Mouse (Mus musculus): ENCODE results near the gene Gm20696. TPM values are rescaled to one million over a fixed set of nuclear protein-coding genes. Genes with fewer than 3 reads are reported as not detected.
A peak's percentile ranks its signal among the peaks of the same experiment; 100 is the strongest.

Gene Gm20696
- 3.2 and 3.4 TPM in 2 replicates for polyA plus RNA-seq (2015; fragmentation: Nextera tagmentation; extraction: Ambion mirVana)

DNA sequence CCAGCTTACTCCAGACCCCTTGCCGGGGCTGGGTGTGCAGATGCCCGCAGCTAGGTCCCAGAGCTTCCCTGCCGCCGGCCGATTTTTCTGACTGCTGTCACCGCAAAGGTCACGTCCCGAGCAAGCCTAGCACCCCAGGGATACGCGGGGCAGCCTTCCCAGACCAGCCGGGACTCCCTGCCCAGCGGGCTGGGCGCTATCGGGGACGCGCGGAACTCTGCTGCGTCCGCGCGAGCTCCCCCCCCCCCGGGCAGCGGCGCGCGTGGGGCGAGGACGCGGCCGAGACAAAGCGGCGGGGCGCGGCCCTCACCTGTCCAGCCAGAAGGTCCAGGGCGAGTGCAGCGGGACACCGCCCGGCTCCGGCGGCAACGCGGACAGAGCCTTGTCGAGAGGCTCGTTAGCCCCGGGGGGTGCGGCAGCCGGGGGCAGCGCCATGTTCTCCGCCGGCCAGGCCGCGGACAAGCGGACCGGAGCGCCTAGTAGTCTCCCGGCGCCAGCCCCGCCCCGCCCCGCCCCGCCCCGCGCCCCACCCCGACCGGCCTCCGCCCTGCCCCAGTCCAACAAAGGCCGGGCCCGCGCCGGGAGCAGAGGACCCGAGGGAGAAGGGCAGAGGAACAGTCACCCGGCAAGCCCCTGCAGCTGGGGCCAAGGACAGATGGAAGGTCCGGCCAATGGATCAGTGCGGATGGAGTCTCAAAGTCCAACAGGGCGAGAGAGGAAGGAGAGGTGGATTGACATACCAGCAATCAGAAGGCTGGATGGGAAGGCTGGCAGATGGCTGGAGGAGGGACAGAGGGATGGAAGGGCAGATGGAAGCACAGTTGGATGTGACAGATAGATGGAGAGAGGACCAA is at the start of gene Gm20696, which contains the start of gene Eif4e3:
TSS of gene Gm20696 (minus strand) at position 480 of the 854 bp plus-strand sequence.
TSS of gene Eif4e3 (minus strand) at position 454 of the 854 bp plus-strand sequence.
- Histone ChIP-seq H3K36me3 (no peaks in the 10 kb centered on the region), H3K27ac (peak within 1 kb of the TSS; percentile 41; the same call in 1 of the 2 replicates), H3K9ac (peak within 1 kb of the TSS; percentile 91), H3K4me1 (peaks cover 28% of the 10 kb centered on the region), H3K9me3 (no peaks in the 10 kb centered on the region), H3K4me3 (peak within 1 kb of the TSS; percentile 81), H3K4me2 (peak within 1 kb of the TSS; percentile 92), H3K27me3 (no peaks in the 10 kb centered on the region)
- WGBS = 1% methylated on average over 68 of the region's 75 CpGs
- ATAC-seq (ENCODE audit: insufficient number of reproducible peaks, insufficient read depth, low FRiP score, low TSS enrichment, low read depth) = peak; percentile 64

DNA sequence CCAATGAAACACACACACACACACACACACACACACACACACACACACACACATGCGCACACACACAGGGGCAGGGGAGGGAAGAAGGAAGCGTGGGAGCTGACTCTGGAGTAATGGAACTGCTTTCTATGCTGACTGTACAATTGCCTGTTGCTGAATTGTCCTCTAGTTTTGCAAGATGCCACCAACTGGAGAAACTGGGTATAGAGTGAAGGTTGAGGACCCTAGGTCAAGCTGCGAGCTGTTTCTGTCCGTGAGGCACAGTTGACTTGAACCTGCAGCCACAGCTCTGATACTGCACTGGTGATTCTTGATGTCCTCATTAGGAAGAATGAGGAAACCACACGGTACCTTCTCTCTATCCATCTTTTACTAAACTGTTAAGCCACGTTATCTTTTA is 49.3 kb upstream of the Gm20696 start:
- Histone ChIP-seq H3K9ac (no peak overlapping the region), H3K4me1 (no peaks in the 10 kb centered on the region), H3K4me2 (no peak overlapping the region), H3K27ac (no peak overlapping the region), H3K9me3 (no peaks in the 10 kb centered on the region), H3K4me3 (no peak overlapping the region), H3K27me3 (peaks cover 6% of the 10 kb centered on the region), H3K36me3 (no peaks in the 10 kb centered on the region)
- ATAC-seq (ENCODE audit: insufficient number of reproducible peaks, insufficient read depth, low FRiP score, low TSS enrichment, low read depth) = no peak
- WGBS = 69% methylated on average over 6 of the region's 6 CpGs

DNA sequence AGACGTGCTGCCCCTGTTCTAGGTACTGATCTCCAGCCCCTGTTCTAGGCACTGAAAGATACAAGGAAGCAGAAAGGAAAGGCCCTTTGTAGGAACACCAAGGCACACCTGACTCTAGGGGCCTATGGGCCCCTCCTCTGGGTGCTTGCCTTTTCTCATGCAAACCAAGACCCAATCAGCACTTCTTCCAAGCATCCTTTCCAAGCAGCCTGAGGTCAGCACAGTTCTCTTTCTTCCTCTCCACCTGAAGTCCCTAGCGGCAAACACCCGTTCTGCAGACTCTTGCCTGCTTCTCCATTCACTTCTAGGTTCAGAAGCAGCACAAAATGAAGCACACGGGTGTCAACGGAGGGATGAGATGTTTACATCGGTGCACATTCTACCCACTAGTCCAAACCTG is 48.6 kb upstream of the Gm20696 start:
- peaks cover 6% of the 10 kb centered on the region for H3K27me3 ChIP-seq
- no peaks in the 10 kb centered on the region for H3K36me3 ChIP-seq
- no peak overlapping the region for H3K4me2 ChIP-seq
- H3K27ac ChIP-seq = no peak overlapping the region
- no peaks in the 10 kb centered on the region for H3K9me3 ChIP-seq
- no peaks in the 10 kb centered on the region for H3K4me1 ChIP-seq
- H3K4me3 ChIP-seq = no peak overlapping the region
- 58% methylated on average over 6 of the region's 6 CpGs for WGBS
- H3K9ac ChIP-seq = no peak overlapping the region
- no peak for ATAC-seq (ENCODE audit: insufficient number of reproducible peaks, insufficient read depth, low FRiP score, low TSS enrichment, low read depth)

DNA sequence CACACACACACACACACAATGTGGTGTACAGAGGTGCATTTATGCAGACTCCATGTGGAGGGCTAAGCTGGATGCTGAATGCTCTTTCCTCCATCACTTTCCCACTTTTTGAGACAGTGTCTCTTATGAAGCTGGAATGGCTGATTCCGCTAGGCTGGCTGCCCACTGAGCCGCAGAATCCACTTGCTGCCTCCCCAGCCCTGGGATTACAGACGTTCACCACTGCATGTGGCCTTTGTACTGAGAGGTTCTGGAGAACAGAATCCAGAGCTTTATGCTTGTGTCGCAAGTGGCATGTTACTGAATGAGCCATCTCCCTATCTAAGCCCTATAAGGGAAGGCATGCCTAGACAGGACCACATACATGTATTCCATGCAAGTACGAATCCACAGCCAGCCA is 46.7 kb upstream of the Gm20696 start:
- Histone ChIP-seq H3K27ac (no peak overlapping the region), H3K4me1 (no peaks in the 10 kb centered on the region), H3K4me3 (no peak overlapping the region), H3K9me3 (no peaks in the 10 kb centered on the region), H3K9ac (no peak overlapping the region), H3K36me3 (no peaks in the 10 kb centered on the region), H3K27me3 (peaks cover 6% of the 10 kb centered on the region), H3K4me2 (no peak overlapping the region)
- ATAC-seq (ENCODE audit: insufficient number of reproducible peaks, insufficient read depth, low FRiP score, low TSS enrichment, low read depth) = no peak
- WGBS = 75% methylated on average over 5 of the region's 5 CpGs

DNA sequence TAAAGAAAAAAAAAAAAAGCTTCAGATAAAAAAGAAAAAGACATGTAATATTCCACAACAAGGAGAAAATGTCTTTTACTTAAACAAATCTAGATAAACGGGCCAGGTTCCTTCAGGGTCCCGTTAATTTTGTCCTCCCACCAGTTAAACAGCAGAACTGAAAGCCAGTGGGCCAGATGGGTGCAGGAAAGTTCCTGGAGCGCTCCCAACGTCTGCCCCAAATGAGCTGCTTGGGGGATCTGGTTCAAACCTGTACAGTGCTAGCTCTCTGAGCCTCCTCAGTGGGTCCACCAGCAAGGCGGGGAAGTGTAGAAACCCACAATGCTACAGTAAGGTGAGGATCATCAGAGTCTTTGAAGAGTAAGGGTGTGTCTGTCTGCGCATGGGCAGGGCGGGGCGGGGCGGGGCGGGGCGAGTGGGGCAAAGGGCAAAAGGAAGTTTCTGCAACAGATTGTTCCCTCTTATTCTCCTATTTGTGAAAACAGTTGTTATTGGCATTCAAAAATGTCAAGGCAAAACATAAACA is 45.0 kb upstream of the Gm20696 start:
- H3K36me3 ChIP-seq = no peaks in the 10 kb centered on the region
- H3K4me3 ChIP-seq = no peak overlapping the region
- H3K9ac ChIP-seq = no peak overlapping the region
- no peaks in the 10 kb centered on the region for H3K9me3 ChIP-seq
- no peak overlapping the region for H3K4me2 ChIP-seq
- no peaks in the 10 kb centered on the region for H3K4me1 ChIP-seq
- H3K27me3 ChIP-seq = peaks cover 6% of the 10 kb centered on the region
- no peak for ATAC-seq (ENCODE audit: insufficient number of reproducible peaks, insufficient read depth, low FRiP score, low TSS enrichment, low read depth)
- whole genome bisulfite sequencing = 69% methylated on average over 11 of the region's 11 CpGs
- no peak overlapping the region for H3K27ac ChIP-seq

DNA sequence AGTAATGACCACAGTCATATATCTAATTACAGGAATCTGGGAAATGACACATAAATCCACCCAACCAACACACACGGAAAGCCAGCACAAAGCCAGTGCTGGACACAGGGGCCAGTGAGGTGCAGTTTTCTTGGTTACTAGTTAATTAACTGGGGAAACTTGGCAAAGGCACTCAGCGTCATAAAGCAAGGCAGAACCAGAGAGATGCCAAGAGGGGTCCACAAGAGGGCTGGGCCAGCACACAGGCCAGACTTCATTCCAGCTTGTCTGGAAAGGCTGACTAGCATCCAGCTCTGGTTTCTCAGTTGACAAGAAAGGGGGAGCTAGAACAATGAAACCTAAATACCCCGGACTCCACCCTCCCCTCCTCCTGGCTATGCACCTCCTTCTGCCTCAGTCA is 33.9 kb upstream of the Gm20696 start:
- Histone ChIP-seq H3K36me3 (no peaks in the 10 kb centered on the region), H3K9me3 (no peaks in the 10 kb centered on the region), H3K27ac (peak overlapping the region; percentile 41), H3K4me2 (peak overlapping the region; percentile 18; the same call in 1 of the 2 replicates), H3K9ac (no peak overlapping the region), H3K4me1 (peaks cover 10% of the 10 kb centered on the region), H3K27me3 (peaks cover 23% of the 10 kb centered on the region), H3K4me3 (no peak overlapping the region)
- WGBS = 51% methylated on average over 3 of the region's 3 CpGs
- no peak for ATAC-seq (ENCODE audit: insufficient number of reproducible peaks, insufficient read depth, low FRiP score, low TSS enrichment, low read depth)

DNA sequence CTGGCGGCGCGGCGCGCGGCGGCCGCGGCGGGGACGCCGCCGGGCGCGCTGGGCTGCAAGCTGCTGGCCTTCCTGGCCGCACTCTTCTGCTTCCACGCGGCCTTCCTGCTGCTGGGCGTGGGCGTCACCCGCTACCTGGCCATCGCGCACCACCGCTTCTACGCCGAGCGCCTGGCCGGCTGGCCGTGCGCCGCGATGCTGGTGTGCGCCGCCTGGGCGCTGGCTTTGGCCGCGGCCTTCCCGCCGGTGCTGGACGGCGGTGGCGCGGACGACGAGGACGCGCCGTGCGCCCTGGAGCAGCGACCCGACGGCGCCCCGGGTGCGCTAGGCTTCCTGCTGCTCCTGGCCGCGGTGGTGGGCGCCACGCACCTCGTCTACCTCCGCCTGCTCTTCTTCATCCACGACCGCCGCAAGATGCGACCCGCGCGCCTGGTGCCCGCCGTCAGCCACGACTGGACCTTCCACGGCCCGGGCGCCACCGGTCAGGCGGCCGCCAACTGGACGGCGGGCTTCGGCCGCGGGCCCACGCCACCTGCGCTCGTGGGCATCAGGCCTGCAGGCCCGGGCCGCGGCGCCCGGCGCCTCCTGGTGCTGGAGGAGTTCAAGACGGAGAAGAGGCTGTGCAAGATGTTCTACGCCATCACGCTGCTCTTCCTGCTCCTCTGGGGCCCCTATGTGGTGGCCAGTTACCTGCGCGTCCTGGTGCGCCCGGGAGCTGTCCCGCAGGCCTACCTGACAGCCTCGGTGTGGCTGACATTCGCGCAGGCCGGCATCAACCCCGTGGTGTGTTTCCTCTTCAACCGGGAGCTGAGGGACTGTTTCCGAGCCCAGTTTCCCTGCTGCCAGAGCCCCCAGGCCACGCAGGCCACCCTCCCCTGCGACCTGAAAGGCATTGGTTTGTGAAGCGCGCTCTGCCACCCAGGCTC is 26.6 kb upstream of the Gm20696 start:
- Histone ChIP-seq H3K36me3 (no peaks in the 10 kb centered on the region), H3K4me1 (peaks cover 23% of the 10 kb centered on the region), H3K9ac (peak overlapping the region; percentile 88), H3K27ac (peak overlapping the region; percentile 66; the same call in 1 of the 2 replicates), H3K9me3 (no peaks in the 10 kb centered on the region), H3K4me2 (peak overlapping the region; percentile 97), H3K27me3 (peaks cover 84% of the 10 kb centered on the region), H3K4me3 (peak overlapping the region; percentile 82)
- ATAC-seq (ENCODE audit: insufficient number of reproducible peaks, insufficient read depth, low FRiP score, low TSS enrichment, low read depth) = peak; percentile 52; the same call in 1 of the 2 replicates
- WGBS = 1% methylated on average over 100 of the region's 110 CpGs

DNA sequence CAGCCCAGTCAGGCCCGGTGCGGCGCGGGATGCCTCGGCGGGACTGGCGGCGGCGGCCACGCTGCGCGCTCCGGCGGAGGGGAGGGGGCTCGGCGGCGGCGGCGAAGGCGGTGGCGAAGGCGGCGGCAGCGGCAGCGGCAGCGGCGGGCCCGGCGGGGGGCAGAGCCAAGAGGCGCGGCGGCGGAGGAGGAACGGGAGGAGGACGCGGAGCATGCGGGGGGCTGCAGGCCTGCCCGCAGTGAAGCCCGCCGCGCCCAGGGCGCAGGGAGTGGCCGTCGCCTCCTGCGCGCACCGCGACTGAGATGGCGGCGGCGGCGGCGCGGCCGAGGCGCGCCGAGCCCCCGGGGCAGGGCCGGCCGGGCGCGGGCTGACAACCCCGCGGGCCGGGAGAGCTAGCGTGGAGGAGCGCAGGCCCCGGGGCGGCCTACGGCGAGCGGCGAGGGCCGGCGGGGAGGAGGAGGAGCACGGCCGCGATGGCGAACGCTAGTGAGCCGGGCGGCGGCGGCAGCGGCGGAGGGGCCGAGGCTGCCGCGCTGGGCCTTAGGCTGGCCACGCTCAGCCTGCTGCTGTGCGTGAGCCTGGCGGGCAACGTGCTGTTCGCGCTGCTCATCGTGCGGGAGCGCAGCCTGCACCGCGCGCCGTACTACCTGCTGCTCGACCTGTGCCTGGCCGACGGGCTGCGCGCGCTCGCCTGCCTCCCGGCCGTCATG is 25.8 kb upstream of the Gm20696 start, which contains the start of gene Gpr27:
TSS of gene Gpr27 (plus strand) at position 474 of the 710 bp plus-strand sequence.
- H3K27me3 ChIP-seq = peaks cover 77% of the 10 kb centered on the region
- under 1% methylated on average over 82 of the region's 112 CpGs for WGBS
- peak within 1 kb of the TSS; percentile 97 for H3K4me2 ChIP-seq

DNA sequence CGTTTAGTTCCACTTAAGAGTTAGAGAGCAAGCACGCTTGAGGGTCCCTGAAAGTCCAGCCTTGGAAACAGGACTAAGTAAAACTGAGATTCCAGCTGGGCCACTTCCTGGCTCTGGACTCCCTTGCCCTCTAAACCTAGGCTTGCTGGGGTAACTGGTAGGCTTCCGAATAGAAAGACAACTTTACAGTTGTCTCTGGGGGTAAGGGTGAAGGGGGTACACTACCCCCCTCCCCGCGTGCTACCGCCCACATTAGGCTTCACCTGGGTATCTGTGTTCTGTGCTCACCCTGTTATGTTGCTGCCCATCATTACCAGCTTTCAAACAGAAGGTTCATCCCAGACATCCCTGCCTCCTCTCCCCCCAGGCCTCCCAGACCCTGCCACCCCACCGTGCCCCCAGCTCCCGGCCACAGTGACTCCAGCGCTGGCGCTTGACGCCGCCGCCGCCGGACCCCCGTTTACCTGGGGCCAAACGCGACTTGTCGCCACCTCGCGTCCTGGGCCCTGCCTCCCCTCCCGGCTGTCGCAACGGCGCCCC is 25.1 kb upstream of the Gm20696 start:
- H3K27me3 ChIP-seq = peaks cover 71% of the 10 kb centered on the region
- H3K9ac ChIP-seq = peak overlapping the region; percentile 88
- H3K36me3 ChIP-seq = no peaks in the 10 kb centered on the region
- H3K4me2 ChIP-seq = peak overlapping the region; percentile 97
- peak overlapping the region; percentile 66 for H3K27ac ChIP-seq
- ATAC-seq (ENCODE audit: insufficient number of reproducible peaks, insufficient read depth, low FRiP score, low TSS enrichment, low read depth) = peak; percentile 49; the same call in 1 of the 2 replicates
- no peaks in the 10 kb centered on the region for H3K9me3 ChIP-seq
- H3K4me1 ChIP-seq = peaks cover 23% of the 10 kb centered on the region
- H3K4me3 ChIP-seq = peak overlapping the region; percentile 82
- WGBS = 6% methylated on average over 25 of the region's 25 CpGs

More for the DNA sequence above, 25.8 kb upstream of the Gm20696 start, which contains the start of gene Gpr27:
- Histone ChIP-seq H3K4me3 (peak within 1 kb of the TSS; percentile 82), H3K4me1 (peaks cover 23% of the 10 kb centered on the region), H3K27ac (peak within 1 kb of the TSS; percentile 66), H3K9me3 (no peaks in the 10 kb centered on the region), H3K9ac (peak within 1 kb of the TSS; percentile 88), H3K36me3 (no peaks in the 10 kb centered on the region)
- peak; percentile 61 for ATAC-seq (ENCODE audit: insufficient number of reproducible peaks, insufficient read depth, low FRiP score, low TSS enrichment, low read depth)

DNA sequence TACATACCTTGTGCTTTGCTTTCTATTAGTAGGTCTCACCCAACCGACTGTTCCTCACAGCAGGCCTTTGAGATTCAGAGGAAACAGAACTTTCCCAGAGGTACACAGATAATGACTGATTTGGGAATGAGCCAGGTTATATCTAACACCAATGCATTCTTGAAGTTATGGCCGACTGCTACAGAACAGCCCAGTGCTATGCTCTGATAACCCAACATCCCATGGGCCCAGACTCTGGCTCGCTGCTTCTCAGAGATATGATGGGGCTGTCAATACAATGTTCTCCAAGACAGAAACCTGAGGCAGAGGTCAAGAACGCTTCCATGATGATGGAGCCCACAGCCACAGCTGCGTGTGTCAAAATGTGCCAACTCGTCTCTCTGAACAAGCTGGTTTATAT is 21.9 kb upstream of the Gm20696 start:
- Histone ChIP-seq H3K36me3 (no peaks in the 10 kb centered on the region), H3K9me3 (peaks cover 8% of the 10 kb centered on the region; the same call in 1 of the 2 replicates), H3K27me3 (peaks cover 41% of the 10 kb centered on the region), H3K4me1 (peaks cover 12% of the 10 kb centered on the region), H3K4me3 (no peak overlapping the region), H3K4me2 (no peak overlapping the region), H3K9ac (no peak overlapping the region), H3K27ac (no peak overlapping the region)
- ATAC-seq (ENCODE audit: insufficient number of reproducible peaks, insufficient read depth, low FRiP score, low TSS enrichment, low read depth) = no peak
- WGBS = 82% methylated on average over 6 of the region's 6 CpGs

Data from embryonic facial prominence, embryonic 13.5 days (tissue).